Comparison of ENCODE assay signal across 21 mouse cellular contexts in genomic region chr10:13140434-13140833, GRCm38 (mm10). TPM values are rescaled to one million over a fixed set of nuclear protein-coding genes. Genes with fewer than 3 reads are reported as not detected.
"Had no signal": no experiment of that assay in that cellular context is flagged by ENCODE, and none has a peak within 500 bp of the region (broad histone marks: within the 10 kb centered on the region; RNA-seq: fewer than 3 reads in every experiment).

No protein-coding gene starts in this region.

- H3K27me3 ChIP-seq: liver, embryonic 13.5 days; midbrain, embryonic 12.5 days; neural tube, embryonic 13.5 days had no signal

- H3K9ac ChIP-seq: liver, embryonic 13.5 days; liver, postnatal 0 days; midbrain, embryonic 12.5 days; neural tube, embryonic 13.5 days had no signal

- H3K4me1 ChIP-seq: liver, embryonic 13.5 days; midbrain, embryonic 12.5 days; neural tube, embryonic 13.5 days had no signal

- H3K4me2 ChIP-seq: liver, embryonic 13.5 days; midbrain, embryonic 12.5 days; neural tube, embryonic 13.5 days had no signal

- ATAC-seq: liver, postnatal 0 days; midbrain, embryonic 16.5 days had no signal

- H3K36me3 ChIP-seq: liver, embryonic 13.5 days; midbrain, embryonic 12.5 days; neural tube, embryonic 13.5 days had no signal

- DNase-seq: kidney, adult 9 months; kidney, postnatal 10 days; liver; liver, embryonic 13.5 days; liver, postnatal 0 days; retina, postnatal 1 day; right cerebral cortex, postnatal 4 days; spleen, adult 18-20 months; thymus, adult 18-20 months; thymus, postnatal 14 days had no signal

- H3K27ac ChIP-seq: liver, embryonic 13.5 days; midbrain, embryonic 12.5 days; neural tube, embryonic 13.5 days had no signal

- H3K9me3 ChIP-seq: liver, embryonic 13.5 days; midbrain, embryonic 12.5 days; neural tube, embryonic 13.5 days had no signal

- H3K4me3 ChIP-seq: liver, embryonic 13.5 days; midbrain, embryonic 12.5 days; neural tube, embryonic 13.5 days had no signal

RNA-seq across cellular contexts. Expression of gene Zc2hc1b, which starts 37.4 kb away (rescaled TPM):
- total RNA-seq: layer of hippocampus, adult 8-10 months; layer of hippocampus, postnatal 14 days; left cerebral cortex, adult 18-20 months; left cerebral cortex, postnatal 10 days; megakaryocyte-erythroid progenitor cell, adult 5-6 weeks had no signal
- polyA plus RNA-seq: large intestine, adult 2 months; limb, embryonic 11.5 days; liver, embryonic 13.5 days; liver, postnatal 0 days; lung, embryonic 16.5 days; midbrain, embryonic 12.5 days; midbrain, embryonic 16.5 days; neural tube, embryonic 13.5 days had no signal
